Mouse (Mus musculus) left cerebral cortex, adult 18-20 months (tissue): ENCODE results near the gene Ttc16. TPM values are rescaled to one million over a fixed set of nuclear protein-coding genes. Genes with fewer than 3 reads are reported as not detected.

Experiments used
- DNase-seq, 2 experiments: peaks; one replicate each; pipeline ENCODE4 v3.0.0; 2021 to 2022; ENCODE audit warnings: low spot score in 2 of 2, mixed read lengths in 1 of 2
- total RNA-seq, 2 experiments: library from RNA; stranded (reverse); gene quantifications; 2 replicates each; pipeline ENCODE4 v1.2.3; 2021

The Ttc16 gene
- total RNA-seq, 2 experiments from 2014 or later = 0.88 to 1.0 TPM

GRCm38 (mm10) chr2:32749082-32749481 lies 26.4 kb downstream of the Ttc16 start:
- no peak for DNase-seq

- DNase-seq = no peak
Measured at GRCm38 (mm10) chr2:32744272-32744982, 31.0 kb downstream of the Ttc16 start.

DNA sequence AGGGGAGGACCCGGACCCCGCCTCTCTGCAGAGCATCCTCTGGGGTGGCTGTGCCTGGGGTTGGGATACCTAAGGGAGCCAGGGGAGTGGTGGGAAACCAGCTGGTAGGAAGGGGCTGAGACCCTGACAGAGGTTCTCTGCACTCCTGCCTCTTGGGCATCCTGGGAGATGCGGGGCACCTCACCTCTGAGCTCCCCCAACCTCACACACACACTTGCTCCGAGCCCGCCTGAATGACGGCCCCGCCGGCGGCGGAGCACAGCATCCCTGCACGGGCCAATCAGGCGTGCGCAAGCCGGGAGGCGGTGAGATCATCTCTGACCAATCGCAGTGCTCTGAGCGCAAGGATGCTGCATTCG lies 33.3 kb downstream of the Ttc16 start:
- DNase-seq = peak; percentile 82 to 92

DNA sequence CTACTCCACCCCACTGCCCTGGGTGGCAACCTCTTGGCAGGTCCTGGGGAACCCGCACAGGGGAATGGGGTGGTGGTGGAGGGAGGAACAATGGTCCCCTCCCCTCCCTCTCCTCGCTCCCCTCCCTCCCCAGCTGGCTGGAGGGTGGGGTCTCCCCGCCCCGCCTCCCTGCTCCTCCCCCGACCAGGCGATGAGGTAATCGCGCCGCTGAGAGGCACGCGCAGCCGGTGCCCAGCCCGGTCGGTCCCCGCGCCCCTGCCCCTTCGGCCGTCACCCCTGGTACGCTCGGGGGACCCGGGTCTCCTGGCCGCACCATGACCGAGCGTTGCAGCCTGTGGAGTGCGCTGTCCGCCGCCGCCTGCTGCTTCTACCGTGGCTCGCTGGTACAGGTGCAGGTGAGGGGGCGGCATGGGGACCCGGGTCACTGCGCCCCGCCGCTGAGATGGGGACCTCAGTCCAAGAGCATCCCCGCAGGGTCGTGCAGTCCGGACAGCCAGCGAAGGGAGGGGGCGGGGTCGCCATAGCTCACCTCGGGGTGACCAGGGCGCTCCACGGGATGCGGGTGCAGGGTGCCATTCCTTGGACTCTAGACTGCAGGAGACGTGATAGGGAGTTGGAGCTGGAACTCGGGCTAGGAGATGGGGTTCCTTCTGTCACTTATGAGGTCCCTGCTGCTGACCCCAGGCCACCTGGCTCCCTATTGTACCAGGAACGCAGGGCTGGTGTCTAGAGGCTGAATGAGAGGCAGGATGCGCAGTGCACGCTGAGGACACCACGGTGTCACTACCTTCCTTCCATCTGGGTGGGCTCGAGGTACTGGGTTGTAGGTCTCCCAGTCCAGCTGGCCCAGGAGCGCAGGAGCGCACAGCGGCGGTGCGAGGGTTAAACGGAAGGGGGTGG lies 33.9 kb downstream of the Ttc16 start:
- peak; percentile 67 to 72 for DNase-seq

GRCm38 (mm10) chr2:32740916-32741272 lies 34.5 kb downstream of the Ttc16 start, which contains the start of gene 6330409D20Rik:
TSS of gene 6330409D20Rik (minus strand) at chr2:32741016.
- no peak for DNase-seq

GRCm38 (mm10) chr2:32739311-32739710 lies 36.1 kb downstream of the Ttc16 start:
- DNase-seq = no peak

GRCm38 (mm10) chr2:32737008-32737407 lies 38.4 kb downstream of the Ttc16 start:
- no peak for DNase-seq

DNA sequence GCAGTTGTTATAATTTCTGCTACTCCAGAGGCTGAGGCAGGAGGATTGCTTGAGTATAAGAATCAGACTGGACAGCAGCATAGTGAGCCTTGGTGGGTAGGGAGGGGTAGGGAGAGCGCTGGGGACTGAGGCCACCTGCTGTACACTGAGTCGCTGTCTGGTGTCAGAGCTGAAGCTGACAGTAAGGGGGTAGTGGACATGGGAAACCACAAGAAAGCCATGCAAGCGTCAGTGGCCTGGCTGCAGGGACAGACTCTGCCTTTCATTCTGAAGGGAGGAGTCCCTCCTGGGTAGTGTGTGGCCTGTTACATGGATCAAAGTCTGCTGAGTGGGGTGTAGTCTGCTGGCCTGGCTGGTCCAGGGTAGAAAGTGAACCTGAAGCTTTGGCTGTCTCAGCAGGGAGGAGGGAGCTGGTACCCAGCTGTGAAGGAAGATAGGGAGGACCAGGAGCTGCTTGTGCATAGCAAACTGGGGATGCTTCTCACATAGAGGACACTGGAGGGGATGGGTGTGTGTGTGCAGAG lies 39.1 kb downstream of the Ttc16 start:
- DNase-seq = no peak

GRCm38 (mm10) chr2:32734933-32735332 lies 40.5 kb downstream of the Ttc16 start:
- no peak for DNase-seq

DNA sequence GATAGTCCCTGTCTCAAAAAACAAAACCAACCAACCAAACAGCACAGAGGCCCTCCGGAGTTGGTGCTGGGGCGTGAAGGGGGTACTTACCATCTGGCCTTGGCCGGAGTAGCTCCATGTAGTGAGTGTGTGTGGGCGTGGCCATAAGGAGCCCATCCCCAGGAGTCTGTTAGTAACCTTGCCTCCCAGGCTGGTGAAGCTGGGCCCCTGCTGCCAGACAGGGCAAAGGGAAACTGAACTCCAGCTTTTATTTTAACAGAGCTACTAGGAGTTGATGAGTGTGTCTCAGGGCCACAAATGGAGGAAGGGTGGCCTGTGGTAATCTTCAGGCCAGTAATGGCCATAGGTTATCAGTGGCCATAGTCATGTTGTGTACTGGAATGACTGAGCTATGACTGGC lies 41.0 kb downstream of the Ttc16 start:
- no peak for DNase-seq

DNA sequence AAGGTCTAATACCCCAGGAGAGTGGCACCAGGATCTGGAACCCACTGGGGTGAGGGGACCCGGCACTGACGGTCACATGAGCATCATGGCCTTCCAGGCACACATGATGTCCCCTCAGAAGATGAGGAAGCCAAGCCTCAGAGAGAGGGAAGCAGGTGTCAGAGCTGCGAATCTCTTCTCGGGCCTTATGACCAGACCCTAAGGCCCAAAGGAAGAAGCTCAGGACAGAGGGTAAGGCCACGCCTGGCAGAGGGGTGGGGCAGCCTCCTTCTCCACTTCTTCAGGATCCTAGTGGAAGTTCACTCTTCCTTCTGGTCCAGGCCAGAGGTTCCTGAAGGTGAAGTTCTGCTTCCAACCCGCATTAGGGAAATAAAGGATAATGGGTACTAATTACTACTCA lies 42.7 kb downstream of the Ttc16 start:
- no peak for DNase-seq

GRCm38 (mm10) chr2:32731911-32732310 lies 43.5 kb downstream of the Ttc16 start:
- no peak for DNase-seq

GRCm38 (mm10) chr2:32730854-32731253 lies 44.6 kb downstream of the Ttc16 start:
- no peak for DNase-seq

DNA sequence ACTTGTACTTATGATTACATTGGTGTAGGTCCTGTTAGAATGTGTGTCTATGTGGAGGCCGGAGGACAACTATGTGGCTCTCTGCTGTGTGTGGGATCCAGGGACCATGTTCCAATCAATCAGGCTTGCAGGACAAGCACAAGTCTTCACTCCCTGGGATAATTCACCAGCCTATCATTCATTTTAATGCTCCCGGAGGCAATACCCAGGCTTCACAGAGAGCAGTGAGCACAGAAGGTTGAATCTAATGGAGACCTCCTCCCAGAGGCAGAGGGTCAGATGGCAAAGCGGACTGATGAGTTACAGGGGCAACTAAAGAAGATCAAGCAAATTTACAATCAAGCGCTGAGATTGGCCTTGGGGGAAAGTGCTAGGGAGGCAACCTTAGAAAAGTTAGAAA lies 45.9 kb downstream of the Ttc16 start:
- no peak for DNase-seq

- no peak for DNase-seq
Measured at GRCm38 (mm10) chr2:32728463-32728862, 47.0 kb downstream of the Ttc16 start.

DNA sequence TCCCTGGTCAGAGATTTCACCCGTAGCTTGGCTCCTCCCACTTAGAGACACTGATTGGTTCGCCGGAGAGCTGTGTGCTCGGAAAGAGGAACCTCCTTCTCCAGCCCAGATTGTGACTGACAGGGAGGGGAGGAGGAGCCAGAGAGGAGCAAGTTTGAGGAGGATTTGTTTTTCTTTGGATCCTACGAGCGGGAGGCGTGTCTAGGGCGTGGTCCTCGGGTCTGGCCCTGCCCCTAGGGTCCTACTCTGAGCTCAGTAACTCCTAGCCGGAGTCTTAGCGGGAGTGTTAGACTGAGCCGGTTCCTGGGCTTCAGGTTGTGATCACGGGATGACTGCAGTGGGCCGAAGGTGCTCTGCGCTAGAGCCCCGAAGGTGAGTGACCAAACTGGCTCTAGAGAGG lies 48.0 kb downstream of the Ttc16 start:
- peak; percentile 75 to 82 for DNase-seq

- no peak for DNase-seq
Measured at GRCm38 (mm10) chr2:32724832-32725790, 50.3 kb downstream of the Ttc16 start.

DNA sequence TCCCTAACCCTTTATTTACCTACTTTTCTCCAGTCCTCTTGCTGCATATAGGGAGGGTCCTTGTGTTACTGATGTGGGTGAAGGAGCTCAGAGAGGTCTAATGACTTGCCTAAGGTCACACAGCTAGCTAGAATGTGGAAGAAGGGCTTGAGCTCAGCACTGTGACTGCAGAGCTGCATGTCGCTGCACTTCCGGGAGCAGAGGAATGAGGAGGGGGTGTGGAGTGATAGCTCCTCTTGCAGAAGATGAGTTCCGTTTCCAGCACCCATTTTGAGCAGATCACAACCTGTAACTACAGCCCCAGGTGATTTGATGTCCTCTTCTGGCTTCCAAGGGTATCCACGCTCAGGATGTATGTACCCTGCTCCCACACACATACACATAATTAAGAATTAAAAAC lies 51.3 kb downstream of the Ttc16 start:
- DNase-seq = no peak

- DNase-seq = no peak
Measured at GRCm38 (mm10) chr2:32722581-32722980, 52.9 kb downstream of the Ttc16 start.

GRCm38 (mm10) chr2:32722046-32722445 lies 53.4 kb downstream of the Ttc16 start:
- no peak for DNase-seq

DNA sequence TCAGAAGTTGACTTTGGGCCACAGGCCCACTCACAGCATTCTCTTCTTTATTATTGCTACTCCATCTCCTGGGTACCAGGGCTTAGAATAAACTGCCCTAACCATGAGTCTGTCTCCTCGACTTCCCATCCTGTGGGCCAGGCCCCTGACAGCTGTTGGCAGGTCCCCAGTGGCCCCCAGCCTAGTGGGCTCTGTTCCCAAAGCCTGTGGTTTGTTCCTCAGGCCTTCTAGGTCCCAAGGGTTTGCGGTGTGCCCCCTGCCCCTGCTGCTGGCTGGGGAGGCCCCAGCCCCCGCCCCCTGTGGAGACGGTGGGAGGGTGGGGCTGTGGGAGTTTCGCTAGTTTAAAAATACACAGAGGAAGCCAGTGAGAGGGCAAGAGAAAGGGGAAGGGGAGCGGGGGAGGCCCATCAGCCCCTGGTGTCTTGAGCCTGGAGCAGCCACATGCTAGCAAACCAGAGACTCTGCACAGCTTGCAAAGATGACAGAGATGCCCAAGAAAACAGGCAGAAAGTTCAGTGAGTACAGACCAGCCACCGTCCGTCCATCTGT lies 54.7 kb downstream of the Ttc16 start, which contains the start of gene Sh2d3c:
Gene Sh2d3c (plus strand): TSS at position 375 of the 549 bp plus-strand sequence.
- no peak for DNase-seq
